Mouse (Mus musculus) megakaryocyte-erythroid progenitor cell, adult 5-6 weeks (primary cell): ENCODE data around the gene Trnt1. TPM values are rescaled to one million over a fixed set of nuclear protein-coding genes. Genes with fewer than 3 reads are reported as not detected.

Experiments
- ATAC-seq: replicated peaks from 2 replicates; pipeline ENCODE4 v1.8.0; 2016; ENCODE audit warnings: mild to moderate bottlenecking, inconsistent platforms; ENCODE audit not compliant: severe bottlenecking, poor library complexity, low FRiP score, low TSS enrichment
- total RNA-seq, 2 experiments: library from RNA; stranded (forward) in 1 of 2; stranded (reverse) in 1 of 2; fragments of 200-1000, 215-1000 nt in 1 of 2; fragments of >200 nt in 1 of 2; fragmentation: Nextera tagmentation in 1 of 2; gene quantifications; 2 replicates each; pipeline ENCODE4 v1.2.3; 2014 to 2017

Trnt1 gene
- 67.5 and 88.5 TPM in 2 replicates for total RNA-seq (2014; fragmentation: Nextera tagmentation)
- 111 and 129 TPM in 2 replicates for total RNA-seq (2017)

DNA sequence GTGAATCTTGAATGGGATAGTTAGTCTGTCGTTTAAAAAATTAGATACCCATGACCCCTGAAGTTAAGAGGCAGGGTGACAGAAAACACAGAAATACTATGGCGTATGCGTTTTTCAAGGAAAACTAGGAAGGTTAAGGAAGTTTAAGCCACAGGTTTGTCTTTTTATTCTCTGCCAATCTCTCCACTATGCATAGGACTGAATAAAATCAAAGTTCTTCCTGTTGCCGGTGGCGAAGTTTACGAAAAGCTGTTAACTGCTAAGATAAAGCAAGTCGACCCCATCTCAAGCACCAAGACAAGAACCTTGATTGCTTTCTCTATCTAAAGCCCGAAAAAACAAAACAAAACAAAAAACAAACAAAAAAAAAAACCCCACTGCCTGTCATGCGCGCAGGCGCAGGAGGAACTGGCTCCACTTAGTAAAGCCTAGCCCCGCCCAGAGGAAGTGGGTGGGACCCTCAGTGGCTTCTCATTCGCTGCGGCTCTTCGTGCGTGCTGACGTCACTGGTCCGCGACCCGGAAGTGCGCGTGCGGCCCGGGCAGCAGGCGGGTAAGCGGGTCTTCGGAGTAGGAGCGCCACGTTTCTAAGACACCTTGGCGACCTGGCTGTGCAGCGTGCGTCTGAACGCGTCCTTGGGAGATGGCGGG is at the start of gene Trnt1:
Trnt1 (plus strand) TSS at position 481 of the 650 bp plus-strand sequence.
- peak; percentile 99 for ATAC-seq

GRCm38 (mm10) chr6:106725642-106726041 is 43.3 kb upstream of the Trnt1 start:
- no peak for ATAC-seq

- ATAC-seq, result peak; percentile 41; the same call in 1 of the 2 replicates
These were observed 42.8 kb upstream of the Trnt1 start for GRCm38 (mm10) chr6:106726078-106726477.

- ATAC-seq, result no peak
These were observed 41.2 kb upstream of the Trnt1 start for GRCm38 (mm10) chr6:106727703-106728102.

GRCm38 (mm10) chr6:106729682-106730314 is 39.1 kb upstream of the Trnt1 start:
- no peak for ATAC-seq

DNA sequence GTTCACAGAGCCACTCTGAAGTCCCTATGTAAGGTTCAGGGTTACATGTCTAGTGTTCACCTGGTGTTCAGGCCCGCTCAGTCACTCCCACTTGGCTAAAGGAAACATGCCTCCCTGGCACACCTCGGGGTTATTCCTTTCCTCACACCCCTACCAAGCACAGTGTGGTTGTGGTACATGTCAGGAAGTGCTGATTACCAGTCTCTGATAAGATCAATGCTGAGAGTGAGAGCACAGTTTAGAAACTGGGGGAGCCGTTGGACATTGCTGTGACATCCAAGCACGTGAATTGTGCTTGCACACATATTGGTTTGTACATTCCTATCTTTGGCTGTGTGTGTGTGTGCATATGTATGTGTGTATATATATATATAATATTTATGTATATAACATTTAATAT is 36.4 kb upstream of the Trnt1 start:
- ATAC-seq, result no peak

DNA sequence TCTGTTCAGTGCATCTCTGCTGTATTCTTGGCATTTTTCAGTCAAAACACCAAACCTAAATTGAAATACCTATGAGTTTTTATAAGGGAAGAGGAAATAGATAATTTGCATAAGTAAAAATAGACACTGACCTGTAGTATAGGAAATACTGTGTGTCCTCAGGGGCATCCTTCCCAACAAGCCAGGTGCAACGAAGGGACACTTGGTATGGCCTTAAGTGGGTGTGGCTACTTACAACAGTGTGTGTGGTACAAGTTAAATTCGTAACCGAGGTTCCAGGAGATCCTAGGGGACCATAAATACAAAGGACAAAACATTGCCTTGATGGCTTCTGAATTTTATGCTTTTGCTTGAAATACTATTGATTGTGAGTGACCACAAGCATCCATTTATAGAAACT is 30.7 kb upstream of the Trnt1 start:
- no peak for ATAC-seq

DNA sequence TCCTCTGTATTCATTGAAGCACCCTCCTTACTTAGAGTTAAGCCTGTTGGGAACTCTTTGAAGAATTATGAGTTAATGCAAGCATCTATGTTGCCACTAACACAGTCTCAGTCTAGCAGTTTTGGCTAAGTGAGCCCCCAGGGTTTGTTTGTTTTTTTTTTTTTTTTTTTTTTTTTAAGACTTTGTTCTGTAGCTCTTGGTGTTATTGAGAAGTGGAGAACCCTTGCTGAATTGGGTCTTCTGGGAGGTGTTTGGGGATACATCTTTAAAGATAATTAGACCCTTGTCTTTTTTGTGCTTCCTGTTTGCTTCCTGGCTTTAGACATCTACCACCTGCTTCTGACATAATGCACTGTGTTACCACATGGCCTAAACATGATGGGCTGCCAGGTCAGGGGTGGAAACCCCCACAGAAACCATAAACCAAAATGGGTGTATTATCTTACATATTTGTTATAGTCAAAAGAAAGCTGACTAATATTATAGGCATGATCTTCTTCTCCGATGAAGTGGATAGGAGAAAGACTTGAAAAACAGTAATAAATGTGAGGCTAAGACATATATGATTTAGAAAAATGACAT is 28.6 kb upstream of the Trnt1 start:
- no peak for ATAC-seq

- no peak for ATAC-seq
These were observed 25.2 kb upstream of the Trnt1 start for GRCm38 (mm10) chr6:106743556-106744233.

DNA sequence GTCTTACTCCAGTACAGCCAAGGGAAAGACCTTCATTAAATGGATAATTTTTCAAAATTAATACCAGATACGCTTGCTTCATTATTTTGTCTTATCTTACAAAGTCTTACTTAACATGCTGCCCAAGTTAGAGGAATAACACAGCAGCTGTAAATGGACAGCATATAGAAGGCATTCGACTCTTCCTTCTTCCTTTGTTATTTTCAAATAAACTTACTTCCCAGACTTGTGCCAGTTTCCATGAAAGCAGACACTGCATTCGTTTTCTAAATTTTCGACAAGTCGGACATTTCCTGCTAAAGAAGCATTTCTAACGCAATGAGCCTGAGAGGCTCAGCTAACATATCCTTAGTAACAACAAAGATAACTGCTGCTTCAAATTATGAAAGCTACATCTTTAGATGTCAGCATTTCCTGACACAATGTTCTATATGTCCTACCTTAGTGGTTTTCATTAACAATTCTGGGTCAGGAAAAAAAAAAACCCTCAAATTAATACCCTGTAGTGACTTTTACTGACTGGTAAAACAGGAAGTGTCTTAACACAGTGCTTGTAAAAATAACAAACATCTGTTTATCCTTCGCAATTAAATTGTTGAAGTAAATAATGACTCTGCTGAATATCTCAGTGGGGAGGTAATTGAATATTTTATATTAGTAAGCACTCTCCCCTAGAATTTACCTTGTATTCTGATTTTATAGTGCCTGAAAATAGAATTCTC is 23.1 kb upstream of the Trnt1 start:
- ATAC-seq, result no peak

DNA sequence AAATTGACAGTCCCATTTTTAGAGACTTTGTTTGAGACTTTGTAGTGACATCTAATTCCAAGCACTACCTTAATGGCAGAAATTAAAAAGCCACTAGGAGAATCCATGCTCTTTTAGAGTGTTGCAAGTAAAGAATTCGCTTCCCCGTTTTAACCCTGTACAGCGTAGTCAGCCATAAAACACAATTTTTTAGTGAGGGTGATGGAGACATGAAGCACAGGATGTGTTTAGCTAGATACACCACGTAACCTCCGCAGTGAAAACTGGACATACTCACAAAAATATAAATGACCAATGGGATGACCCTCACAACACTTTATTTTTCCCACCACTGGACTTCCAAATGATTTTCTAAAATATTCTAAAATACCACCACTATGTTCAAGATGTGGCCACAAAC is 21.7 kb upstream of the Trnt1 start:
- ATAC-seq, result no peak

DNA sequence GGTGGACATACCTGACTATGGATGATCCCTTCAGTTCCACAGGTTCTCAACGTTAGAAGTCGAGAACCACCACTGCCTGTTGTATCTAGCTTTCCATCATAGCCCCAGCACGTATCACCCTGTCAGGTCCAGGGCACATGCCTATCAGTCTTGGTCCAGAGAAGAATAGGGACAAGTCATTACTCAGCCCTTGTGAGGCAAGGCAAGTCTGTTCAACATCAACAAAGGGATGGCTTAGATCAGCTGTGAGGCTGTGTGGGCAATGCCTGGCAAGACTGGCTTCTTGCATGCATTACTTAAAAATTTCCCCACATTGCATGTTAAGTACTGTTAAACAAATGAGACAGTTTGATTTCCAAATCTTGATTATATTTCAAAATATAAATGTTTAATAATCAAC is 21.1 kb upstream of the Trnt1 start:
- no peak for ATAC-seq

- peak; percentile 57; the same call in 1 of the 2 replicates for ATAC-seq
These were observed 20.0 kb upstream of the Trnt1 start, which contains the start of gene Il5ra for GRCm38 (mm10) chr6:106748887-106749388. TSS of gene Il5ra (minus strand) at chr6:106749037.

- ATAC-seq, result no peak
These were observed 18.6 kb upstream of the Trnt1 start for GRCm38 (mm10) chr6:106750291-106750690.

DNA sequence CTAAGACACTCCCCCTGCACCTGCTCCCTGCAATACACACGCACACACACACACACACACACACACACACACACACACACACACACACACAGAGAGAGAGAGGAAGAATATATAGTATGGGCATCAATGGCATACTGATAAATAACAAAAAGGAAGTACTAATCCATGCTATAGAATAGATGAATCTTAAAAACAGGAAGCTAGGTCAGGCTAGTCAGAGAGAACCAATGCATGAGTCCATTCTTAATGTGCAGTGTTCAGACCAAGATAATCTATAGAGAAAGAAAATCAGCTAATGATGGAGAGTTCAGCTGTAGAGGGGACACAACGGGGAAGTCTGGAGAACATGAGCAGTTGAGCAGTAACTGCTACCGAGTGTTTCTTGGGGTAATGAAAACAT is 10.6 kb upstream of the Trnt1 start:
- no peak for ATAC-seq

DNA sequence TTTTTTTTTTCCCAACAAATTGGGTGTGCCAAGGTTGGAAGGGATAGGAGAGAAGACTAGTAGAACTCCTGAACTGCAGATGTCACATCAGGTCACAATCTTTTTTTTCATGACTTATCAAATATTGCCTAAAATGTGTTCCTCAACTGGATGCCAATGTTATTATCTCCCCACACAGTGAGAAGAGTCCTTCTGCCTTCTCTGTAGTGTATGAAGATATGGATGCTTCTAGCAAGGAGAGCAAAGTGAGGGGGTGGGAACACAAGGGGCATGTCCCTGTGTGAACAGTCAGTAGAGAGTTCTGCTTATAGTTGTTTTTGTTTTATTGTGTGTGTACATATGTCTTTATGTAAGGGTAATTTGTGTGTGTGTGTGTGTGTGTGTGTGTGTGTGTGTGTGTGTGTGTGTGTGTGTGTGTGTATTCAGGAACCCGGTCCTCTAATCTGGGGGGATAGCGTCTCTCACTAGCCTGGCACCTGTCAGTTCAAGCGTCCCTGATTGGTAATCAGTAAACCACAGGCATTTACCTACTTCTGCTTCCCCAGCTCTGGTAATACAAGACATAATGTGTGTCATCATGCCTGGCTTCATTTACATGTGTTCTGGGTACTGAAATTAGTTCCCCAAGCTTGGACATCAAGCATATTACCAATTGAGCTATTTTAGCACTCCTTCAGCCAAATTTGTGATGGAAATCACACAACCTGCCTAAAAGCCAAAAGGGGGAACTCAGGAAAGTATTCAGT is 8.3 kb upstream of the Trnt1 start:
- peak; percentile 63; the same call in 1 of the 2 replicates for ATAC-seq

DNA sequence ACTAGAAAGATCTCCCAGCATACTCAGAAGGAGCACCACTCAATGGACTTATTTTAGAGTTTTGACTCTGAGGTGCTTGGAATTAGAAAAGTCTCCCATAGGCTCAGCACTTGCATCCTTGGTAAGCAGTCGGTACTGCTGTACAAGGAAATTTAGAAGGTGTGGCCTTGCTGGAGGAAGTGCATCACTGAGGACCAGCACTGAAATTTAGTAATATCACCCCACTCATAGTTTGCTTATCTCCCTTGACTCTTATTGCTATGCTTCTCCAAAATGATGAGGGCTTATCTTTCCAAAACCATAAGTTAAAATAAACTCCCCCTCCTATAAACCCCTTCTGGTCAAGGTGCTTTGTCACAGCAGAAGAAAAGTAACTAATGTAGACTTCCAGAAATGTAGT is 7.4 kb upstream of the Trnt1 start:
- peak; percentile 74 for ATAC-seq

DNA sequence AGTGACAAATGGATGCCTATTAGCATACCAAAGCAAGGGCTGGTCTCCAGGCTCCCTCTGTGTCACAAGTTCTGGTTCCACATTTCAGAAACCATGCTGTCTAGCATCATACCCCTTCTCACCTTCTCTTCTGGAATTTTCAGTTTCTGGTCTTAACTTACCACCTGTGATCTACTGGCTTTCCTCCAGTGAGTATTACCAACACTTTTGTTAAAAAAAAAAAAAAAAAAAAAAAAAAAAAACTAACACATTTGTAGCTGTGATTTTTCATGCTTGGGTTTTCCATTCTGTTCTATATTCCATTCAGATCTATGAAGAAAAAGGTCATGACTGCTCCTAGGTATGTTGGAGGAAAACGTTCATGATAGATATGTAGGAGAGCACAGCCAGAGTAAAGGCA is 3.0 kb upstream of the Trnt1 start:
- no peak for ATAC-seq

- ATAC-seq, result no peak
These were observed 2.1 kb upstream of the Trnt1 start for GRCm38 (mm10) chr6:106766774-106767173.
